Mouse (Mus musculus) hematopoietic multipotent progenitor cell, adult 10-12 weeks (in vitro differentiated cells): Measurements from ENCODE around the gene Taar3. TPM values are rescaled to one million over a fixed set of nuclear protein-coding genes. Genes with fewer than 3 reads are reported as not detected.

Source experiments
- polyA plus RNA-seq: library from polyadenylated mRNA; stranded (reverse); fragments of >175 nt; gene quantifications from 2 replicates; pipeline ENCODE4 v1.2.3, GENCODE M21; 2012; ENCODE audit warnings: low replicate concordance

Gene Taar3
- not detected in 2 replicates for polyA plus RNA-seq

DNA sequence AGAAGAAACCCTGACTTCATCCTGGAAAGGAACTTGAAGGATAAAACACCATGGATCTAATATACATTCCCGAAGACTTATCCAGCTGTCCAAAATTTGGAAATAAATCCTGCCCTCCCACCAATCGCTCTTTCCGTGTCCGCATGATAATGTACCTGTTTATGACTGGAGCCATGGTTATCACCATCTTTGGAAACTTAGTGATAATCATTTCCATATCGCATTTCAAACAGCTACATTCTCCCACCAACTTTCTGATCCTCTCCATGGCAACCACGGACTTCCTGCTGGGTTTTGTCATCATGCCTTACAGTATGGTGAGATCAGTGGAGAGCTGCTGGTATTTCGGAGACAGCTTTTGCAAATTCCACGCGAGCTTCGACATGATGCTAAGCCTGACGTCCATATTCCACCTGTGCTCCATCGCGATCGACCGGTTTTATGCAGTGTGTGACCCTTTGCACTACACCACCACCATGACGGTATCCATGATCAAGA is at the start of gene Taar3:
Gene Taar3, plus strand, starts transcription at position 51 of the 498 bp plus-strand sequence.

DNA sequence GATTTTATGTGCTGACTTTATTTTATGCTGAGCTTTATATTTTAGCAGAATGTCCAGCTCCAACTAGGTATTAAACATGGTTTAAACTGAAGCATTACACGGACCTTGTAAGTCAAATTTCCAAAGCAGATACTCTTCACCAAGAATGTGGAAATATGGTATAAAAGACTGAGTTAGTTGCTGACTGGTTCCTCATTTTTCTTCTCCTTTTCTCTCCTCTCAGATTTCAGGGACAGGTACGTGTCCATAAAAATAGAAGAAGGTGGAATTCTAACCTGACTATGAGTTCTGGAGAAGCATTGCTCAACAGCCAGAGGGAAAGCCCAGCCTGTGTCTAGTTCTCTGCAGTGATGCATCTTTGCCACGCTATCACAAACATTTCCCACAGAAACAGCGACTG is 29.3 kb upstream of the Taar3 start, which contains the start of gene Taar1:
Gene Taar1, plus strand, starts transcription at position 301 of the 400 bp plus-strand sequence.

DNA sequence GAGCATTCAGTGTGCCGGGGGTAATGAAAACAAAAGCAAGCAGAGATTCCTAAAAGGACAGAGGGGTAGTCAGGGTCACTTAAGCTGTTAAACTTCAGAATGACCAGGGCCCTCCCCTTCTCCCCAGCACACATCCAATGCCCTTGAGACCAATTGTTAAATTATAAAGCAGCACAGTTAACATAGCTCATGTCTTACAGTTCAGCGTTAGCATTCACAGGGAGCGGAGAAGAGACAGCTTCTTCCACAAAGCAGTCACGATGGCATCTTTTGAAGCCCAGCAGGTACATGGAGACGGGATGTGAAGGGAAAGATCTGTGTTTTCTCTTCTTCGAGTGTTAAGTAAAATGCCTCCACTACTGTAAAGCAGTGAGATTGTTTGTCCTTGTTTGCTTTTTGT is 11.0 kb upstream of the Taar3 start, which contains the start of gene Taar2:
Gene Taar2, plus strand, starts transcription at position 261 of the 400 bp plus-strand sequence.

GRCm38 (mm10) chr10:23960444-23960915 is 11.1 kb downstream of the Taar3 start, which contains the start of gene Taar4:
Gene Taar4, plus strand, starts transcription at chr10:23960494.

GRCm38 (mm10) chr10:23970656-23971165 is 21.4 kb downstream of the Taar3 start, which contains the start of gene Taar5:
Gene Taar5, plus strand, starts transcription at chr10:23970706.

GRCm38 (mm10) chr10:23985546-23985945 is 36.2 kb downstream of the Taar3 start, which contains the start of gene Taar6:
Gene Taar6, minus strand, starts transcription at chr10:23985646.

DNA sequence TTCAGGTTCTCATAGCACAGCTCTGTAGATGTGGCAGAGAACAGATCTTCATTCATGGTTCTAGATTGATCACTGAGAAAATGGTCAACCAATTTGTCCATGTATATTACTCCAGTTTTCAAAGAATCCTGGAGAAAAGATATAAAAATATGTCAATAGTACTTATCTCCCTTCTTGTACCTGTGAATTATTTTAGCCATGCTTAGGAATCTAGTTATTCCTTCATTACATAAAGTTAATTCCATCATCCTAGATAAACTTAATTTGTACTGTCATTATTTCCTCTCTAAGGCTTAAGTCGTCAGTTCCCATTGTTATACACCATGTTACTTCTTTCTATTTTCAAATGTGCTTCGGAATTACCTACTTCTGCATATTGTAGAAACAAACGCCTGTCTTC is 44.0 kb downstream of the Taar3 start, which contains the start of gene Taar7a:
Gene Taar7a, minus strand, starts transcription at position 101 of the 400 bp plus-strand sequence.

GRCm38 (mm10) chr10:23999639-24000038 is 50.3 kb downstream of the Taar3 start, which contains the start of gene Taar7b:
Gene Taar7b, plus strand, starts transcription at chr10:23999939.

Other genes starting within 250 kb of the Taar3 start
- 112 and 1,195 TPM in 2 replicates for gene Rps12, start 162.3 kb upstream of the Taar3 start, polyA plus RNA-seq
- 0.29 and 1.0 TPM in 2 replicates for gene Slc18b1, start 152.6 kb upstream of the Taar3 start, polyA plus RNA-seq
- 0.17 and 0.43 TPM in 2 replicates for gene Vnn3, start 98.1 kb upstream of the Taar3 start, polyA plus RNA-seq
- gene Vnn1, start 54.9 kb upstream of the Taar3 start, polyA plus RNA-seq, result not detected in 2 replicates
- not detected in 2 replicates for gene Taar1, start 29.2 kb upstream of the Taar3 start, polyA plus RNA-seq
- not detected in 2 replicates for gene Taar2, start 11.0 kb upstream of the Taar3 start, polyA plus RNA-seq
- gene Taar4, start 10.9 kb downstream of the Taar3 start, polyA plus RNA-seq, result not detected in 2 replicates
- gene Taar5, start 21.1 kb downstream of the Taar3 start, polyA plus RNA-seq, result not detected in 2 replicates
- gene Taar6, start 36.1 kb downstream of the Taar3 start, polyA plus RNA-seq, result not detected in 2 replicates
- not detected in 2 replicates for gene Taar7a, start 43.9 kb downstream of the Taar3 start, polyA plus RNA-seq
- gene Taar7b, start 50.4 kb downstream of the Taar3 start, polyA plus RNA-seq, result not detected in 2 replicates
- gene Taar7d, start 77.7 kb downstream of the Taar3 start, polyA plus RNA-seq, result not detected in 2 replicates
- gene Taar7e, start 88.1 kb downstream of the Taar3 start, polyA plus RNA-seq, result not detected in 2 replicates
- gene Taar7f, start 100.0 kb downstream of the Taar3 start, polyA plus RNA-seq, result not detected in 2 replicates
- gene Taar8a, start 126.9 kb downstream of the Taar3 start, polyA plus RNA-seq, result not detected in 2 replicates
- not detected in 2 replicates for gene Taar8b, start 142.7 kb downstream of the Taar3 start, polyA plus RNA-seq
- not detected in 2 replicates for gene Taar8c, start 152.4 kb downstream of the Taar3 start, polyA plus RNA-seq
- gene Taar9, start 160.0 kb downstream of the Taar3 start, polyA plus RNA-seq, result not detected in 2 replicates
- 149 and 409 TPM in 2 replicates for gene Stx7, start 199.7 kb downstream of the Taar3 start, polyA plus RNA-seq